Mouse (Mus musculus) thymus, adult 2 months (tissue): Measurements from ENCODE around the gene Kdm5c.

Experiments
- CTCF ChIP-seq: fragments of 200-500 bp; IDR thresholded peaks from 2 replicates; pipeline ENCODE4 v1.5.1; 2012; ENCODE audit warnings: mild to moderate bottlenecking, control low read depth, low read length, moderate library complexity, borderline replicate concordance; ENCODE audit not compliant: control insufficient read depth, poor library complexity, insufficient read depth; ENCODE audit errors: extremely low read depth
- POLR2A ChIP-seq: fragments of 200-500 bp; IDR thresholded peaks from 2 replicates; pipeline ENCODE4 v1.6.1; 2012; ENCODE audit warnings: mild to moderate bottlenecking, low read length, control low read depth, moderate library complexity; ENCODE audit not compliant: control insufficient read depth, poor library complexity, insufficient read depth; ENCODE audit errors: extremely low read depth

- TF ChIP-seq CTCF (no peak), POLR2A (no peak)
These were observed 30.9 kb upstream of the Kdm5c start for GRCm38 (mm10) chrX:152201737-152202421.
